Mouse (Mus musculus) small intestine, adult 2 months (tissue): Measurements from ENCODE around the gene Krtap6-2. TPM values are rescaled to one million over a fixed set of nuclear protein-coding genes. Genes with fewer than 3 reads are reported as not detected.

Experiments used
- H3K27ac ChIP-seq: fragments of 200-500 bp; 2 replicates; pipeline ENCODE4 v1.5.1; 2012; ENCODE audit warnings: low read depth, low read length, control low read depth, inconsistent platforms; ENCODE audit not compliant: insufficient read depth
- H3K27me3 ChIP-seq: fragments of 200-500 bp; 2 replicates; pipeline ENCODE4 v1.6.1; 2012; ENCODE audit warnings: mild to moderate bottlenecking, moderate library complexity, low read length, inconsistent platforms; ENCODE audit not compliant: control insufficient read depth, insufficient read depth
- H3K36me3 ChIP-seq: fragments of 200-500 bp; 2 replicates; pipeline ENCODE4 v1.6.1; 2012; ENCODE audit warnings: mild to moderate bottlenecking, low read length, control low read depth, inconsistent platforms; ENCODE audit not compliant: control insufficient read depth, insufficient read depth
- H3K4me1 ChIP-seq: fragments of 200-500 bp; 2 replicates; pipeline ENCODE4 v1.6.1; 2012; ENCODE audit warnings: low read length, inconsistent platforms, mixed read lengths; ENCODE audit not compliant: control insufficient read depth, insufficient read depth, insufficient read length
- H3K4me3 ChIP-seq: fragments of 200-500 bp; 2 replicates; pipeline ENCODE4 v1.5.1; 2012; ENCODE audit warnings: low read depth, mild to moderate bottlenecking, control low read depth, inconsistent platforms, low read length, moderate library complexity
- CTCF ChIP-seq: fragments of 200-500 bp; IDR thresholded peaks from 2 replicates; pipeline ENCODE4 v1.5.1; 2012; ENCODE audit warnings: low read depth, mild to moderate bottlenecking, control low read depth, inconsistent platforms, low read length, moderate library complexity, mixed read lengths; ENCODE audit not compliant: insufficient replicate concordance, insufficient read length; ENCODE audit errors: extremely low read depth
- POLR2A ChIP-seq: fragments of 200-500 bp; IDR thresholded peaks from 2 replicates; pipeline ENCODE4 v1.6.1; 2012; ENCODE audit warnings: low read depth, mild to moderate bottlenecking, control low read depth, inconsistent platforms, low read length, moderate library complexity
- WGBS: fragments of 180-500 bp; shearing (Covaris S2); methylation state at CpG from one replicate; pipeline ENCODE4 v1.1.7; 2018; 5-methylcytosine and 5-hydroxymethylcytosine counted together
- polyA plus RNA-seq: library from polyadenylated mRNA; depleted of rRNA; stranded (reverse); fragments of >200 nt; gene quantifications from 2 replicates; pipeline ENCODE4 v1.2.3, GENCODE M21; 2012; rRNA removed

Gene Krtap6-2
- not detected in 2 replicates for polyA plus RNA-seq

DNA sequence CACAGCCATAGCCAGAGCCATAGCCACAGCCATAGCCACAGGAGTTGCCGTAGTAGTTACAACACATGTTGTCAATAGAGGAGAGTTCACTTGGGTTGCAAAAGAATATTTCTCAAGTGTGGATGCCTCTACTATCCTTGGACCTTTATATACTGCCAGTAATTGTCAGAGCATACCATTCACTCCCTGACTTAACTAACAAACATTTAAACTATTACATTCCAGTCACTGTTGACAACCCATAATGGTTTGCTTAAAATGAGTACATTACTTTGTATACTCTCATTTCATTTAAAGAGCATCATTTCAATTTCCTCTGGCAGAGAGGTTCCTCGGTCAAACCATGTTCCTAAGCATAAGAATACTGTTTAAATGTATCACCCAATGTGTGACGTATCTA is at the start of gene Krtap6-2:
TSS of gene Krtap6-2 (minus strand) at position 101 of the 400 bp plus-strand sequence.
- Histone ChIP-seq H3K27ac (no peak within 1 kb of the TSS), H3K27me3 (no peaks in the 10 kb centered on the region), H3K4me1 (no peaks in the 10 kb centered on the region), H3K4me3 (no peak within 1 kb of the TSS), H3K36me3 (no peaks in the 10 kb centered on the region)
- TF ChIP-seq POLR2A (no peak), CTCF (no peak)
- WGBS = 86% methylated on average over 3 of the region's 3 CpGs

DNA sequence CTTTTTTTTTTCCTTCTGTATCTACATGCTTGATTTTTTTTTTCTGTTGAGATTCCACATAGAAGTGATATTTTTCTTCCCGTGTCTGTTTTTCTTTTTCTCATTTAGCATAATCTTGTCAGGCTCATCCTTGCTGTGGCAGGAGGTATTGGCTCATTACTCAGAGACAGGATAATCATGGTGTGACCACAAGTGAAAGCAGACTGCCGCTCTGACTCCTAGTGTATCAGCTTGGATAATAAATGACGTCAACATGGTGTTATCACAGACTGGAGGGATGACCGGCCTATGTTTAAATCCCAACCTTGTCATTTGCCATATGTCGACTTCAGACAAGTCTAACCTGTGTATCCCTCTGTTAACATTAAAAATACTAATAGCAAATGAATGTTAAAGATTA is 41.3 kb upstream of the Krtap6-2 start:
- Histone ChIP-seq H3K27me3 (no peaks in the 10 kb centered on the region), H3K36me3 (no peaks in the 10 kb centered on the region), H3K27ac (no peak overlapping the region), H3K4me1 (no peaks in the 10 kb centered on the region), H3K4me3 (no peak overlapping the region)
- whole genome bisulfite sequencing = 64% methylated on average over 5 of the region's 5 CpGs
- TF ChIP-seq CTCF = no peak
- TF ChIP-seq POLR2A = no peak

DNA sequence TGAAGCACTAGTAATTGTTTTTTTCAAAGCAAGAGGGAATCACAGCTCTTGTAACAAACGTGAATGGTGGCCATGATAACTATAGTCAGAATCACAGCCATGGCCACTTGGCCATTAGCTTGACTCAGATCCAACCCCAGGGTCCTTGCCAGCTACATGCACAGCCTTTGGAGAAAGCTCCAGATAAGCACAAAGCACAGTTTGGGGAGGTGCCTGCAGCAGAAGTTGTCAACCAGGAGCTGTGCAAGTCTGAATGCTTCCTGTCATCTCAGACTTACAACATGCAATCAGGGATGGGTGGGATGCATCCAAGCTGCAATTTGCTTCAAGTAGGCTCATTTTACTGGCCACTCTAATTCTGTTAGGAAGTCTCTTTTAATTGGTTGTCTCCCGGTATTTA is 9.7 kb upstream of the Krtap6-2 start:
- no peak overlapping the region for H3K27ac ChIP-seq
- H3K4me3 ChIP-seq = no peak overlapping the region
- no peaks in the 10 kb centered on the region for H3K36me3 ChIP-seq
- H3K4me1 ChIP-seq = no peaks in the 10 kb centered on the region
- H3K27me3 ChIP-seq = no peaks in the 10 kb centered on the region
- WGBS = 80% methylated on average over 2 of the region's 2 CpGs
- TF ChIP-seq CTCF (no peak), POLR2A (no peak)

DNA sequence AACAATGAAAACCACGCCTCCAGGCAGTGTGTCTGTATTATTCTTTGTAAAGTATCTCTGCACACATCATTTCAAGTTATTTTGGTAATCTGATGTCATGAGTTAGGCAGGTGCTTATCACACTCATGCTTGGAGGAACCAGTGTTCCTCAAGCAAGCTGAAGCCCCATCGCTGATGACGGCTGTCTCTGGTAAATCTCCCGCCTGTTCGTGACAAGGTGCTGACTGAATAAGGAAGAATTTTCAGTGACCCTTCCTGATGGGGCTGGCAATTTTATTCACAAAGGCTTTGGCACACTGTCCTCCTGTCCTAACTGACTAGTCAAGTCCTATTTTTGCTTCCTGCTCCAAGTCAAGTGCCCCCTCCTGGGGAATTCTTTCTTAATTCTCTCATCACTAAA is 5.4 kb upstream of the Krtap6-2 start:
- Histone ChIP-seq H3K4me3 (no peak overlapping the region), H3K27me3 (no peaks in the 10 kb centered on the region), H3K36me3 (no peaks in the 10 kb centered on the region), H3K4me1 (no peaks in the 10 kb centered on the region), H3K27ac (no peak overlapping the region)
- 85% methylated on average over 5 of the region's 5 CpGs for WGBS
- no peak for TF ChIP-seq POLR2A
- no peak for TF ChIP-seq CTCF

DNA sequence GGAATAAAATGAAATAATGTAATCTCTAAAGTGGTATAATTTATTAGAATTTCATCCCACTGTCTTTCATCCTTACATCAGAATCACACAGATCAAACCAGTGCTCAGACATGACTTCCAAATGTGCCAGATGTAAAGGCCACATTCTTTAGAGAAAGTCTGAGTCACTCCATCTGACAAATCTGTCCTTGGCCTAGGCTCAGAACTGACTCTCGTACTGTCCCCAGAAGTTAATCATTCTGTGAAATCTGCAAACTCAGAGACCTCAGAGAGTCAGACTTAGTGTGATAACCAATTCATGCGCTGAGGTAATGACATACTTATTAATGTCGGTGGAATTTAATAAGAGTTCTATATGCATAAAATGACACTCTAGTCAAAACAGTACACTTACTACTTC is 3.6 kb downstream of the Krtap6-2 start:
- H3K27me3 ChIP-seq = no peaks in the 10 kb centered on the region
- WGBS = 74% methylated on average over 3 of the region's 3 CpGs
- TF ChIP-seq POLR2A (no peak), CTCF (no peak)
- H3K36me3 ChIP-seq = no peaks in the 10 kb centered on the region
- H3K4me1 ChIP-seq = no peaks in the 10 kb centered on the region
- no peak overlapping the region for H3K4me3 ChIP-seq
- no peak overlapping the region for H3K27ac ChIP-seq

DNA sequence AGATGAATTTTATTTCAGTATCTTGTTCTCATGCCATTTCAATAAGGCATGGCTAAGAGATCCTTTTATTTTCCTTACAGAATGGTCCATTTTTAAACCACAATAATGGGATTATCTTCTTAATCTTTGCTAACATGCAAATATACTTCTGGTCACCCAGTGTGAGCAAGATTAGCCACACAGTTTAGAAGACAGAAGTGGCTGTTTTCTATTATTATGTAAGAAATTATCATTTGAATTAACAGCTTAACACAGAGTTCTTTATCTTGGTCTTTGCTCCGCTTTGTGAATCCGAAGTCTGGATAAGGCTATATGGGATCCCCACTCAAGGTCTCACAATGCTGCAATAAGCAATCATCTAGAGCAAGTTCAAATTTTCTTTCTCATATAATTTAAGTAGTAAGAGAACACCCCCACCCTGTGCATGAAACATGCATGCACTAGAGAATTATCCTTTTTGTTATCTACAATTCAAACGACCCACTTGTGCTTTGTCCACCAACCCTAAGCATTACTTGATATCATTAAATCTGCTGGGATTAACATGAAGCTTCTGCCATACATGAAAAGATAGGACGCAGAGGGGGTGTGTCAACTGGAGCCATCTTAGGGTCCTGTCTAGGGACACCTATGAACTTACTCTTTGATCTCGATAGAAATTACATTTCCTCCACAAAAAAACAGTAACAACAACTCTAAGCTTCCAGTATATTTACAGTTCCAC is 9.4 kb downstream of the Krtap6-2 start:
- WGBS = 74% methylated on average over 5 of the region's 5 CpGs
- no peak overlapping the region for H3K4me3 ChIP-seq
- no peaks in the 10 kb centered on the region for H3K36me3 ChIP-seq
- TF ChIP-seq POLR2A (no peak), CTCF (no peak)
- no peak overlapping the region for H3K27ac ChIP-seq
- H3K27me3 ChIP-seq = no peaks in the 10 kb centered on the region
- no peaks in the 10 kb centered on the region for H3K4me1 ChIP-seq

DNA sequence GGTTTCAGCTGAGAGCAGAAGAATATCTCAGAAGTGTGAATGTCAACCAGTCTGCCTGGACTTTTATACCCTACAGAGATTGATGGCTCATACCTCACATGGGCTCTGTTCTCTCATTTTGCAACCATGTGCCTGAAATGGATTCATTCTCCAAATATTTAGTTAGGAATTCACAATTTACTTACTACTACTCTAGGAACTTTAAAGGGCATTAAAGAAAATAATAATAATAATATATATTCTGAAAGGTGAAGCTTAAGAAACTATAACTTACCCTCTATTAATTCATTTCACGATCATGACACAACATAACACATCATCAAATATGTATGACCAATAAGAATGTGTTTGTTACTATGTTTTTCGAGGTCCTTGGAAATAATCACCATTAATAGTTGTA is 16.1 kb downstream of the Krtap6-2 start, which contains the start of gene Krtap21-1:
TSS of gene Krtap21-1 (minus strand) at position 101 of the 400 bp plus-strand sequence.
- H3K27me3 ChIP-seq = no peaks in the 10 kb centered on the region
- no peaks in the 10 kb centered on the region for H3K36me3 ChIP-seq
- TF ChIP-seq CTCF (no peak), POLR2A (no peak)
- no peak within 1 kb of the TSS for H3K27ac ChIP-seq
- no peaks in the 10 kb centered on the region for H3K4me1 ChIP-seq
- 67% methylated on average over 2 of the region's 2 CpGs for WGBS
- no peak within 1 kb of the TSS for H3K4me3 ChIP-seq
